Mouse (Mus musculus) heart, adult 2 months (tissue): ENCODE measurements around the gene Fntb. TPM values are rescaled to one million over a fixed set of nuclear protein-coding genes. Genes with fewer than 3 reads are reported as not detected.
A peak's percentile ranks its signal among the peaks of the same experiment; 100 is the strongest.

Experiments used
- DNase-seq, 2 experiments: peaks; one replicate each; pipeline ENCODE4 v3.0.0; 2021
- H3K27ac ChIP-seq: fragments of 200-600 bp; 2 replicates; pipeline ENCODE4 v1.8.1; 2022
- H3K27me3 ChIP-seq: fragments of 200-500 bp; 2 replicates; pipeline ENCODE4 v1.6.1; 2012; ENCODE audit warnings: mild to moderate bottlenecking, low read length, inconsistent platforms, mixed read lengths; ENCODE audit not compliant: control insufficient read depth, insufficient read depth
- H3K36me3 ChIP-seq: fragments of 200-500 bp; 2 replicates; pipeline ENCODE4 v1.6.1; 2012; ENCODE audit warnings: low read length, inconsistent platforms; ENCODE audit not compliant: control insufficient read depth, insufficient read depth
- H3K4me1 ChIP-seq: fragments of 200-500 bp; 2 replicates; pipeline ENCODE4 v1.6.1; 2011; ENCODE audit warnings: low read length; ENCODE audit not compliant: control insufficient read depth, insufficient read depth
- H3K4me3 ChIP-seq: fragments of 200-600 bp; 2 replicates; pipeline ENCODE4 v1.8.1; 2022
- H3K79me2 ChIP-seq: fragments of 200-500 bp; replicated peaks from 2 replicates; pipeline ENCODE4 v1.6.1; 2012; ENCODE audit warnings: mild to moderate bottlenecking, inconsistent platforms, low read length, moderate library complexity, mixed read lengths; ENCODE audit not compliant: control insufficient read depth, insufficient read depth
- H3K9ac ChIP-seq: fragments of 200-500 bp; 2 replicates; pipeline ENCODE4 v1.6.1; 2012; ENCODE audit warnings: low read depth, mild to moderate bottlenecking, control low read depth, inconsistent platforms, low read length, mixed read lengths
- CTCF ChIP-seq: fragments of 200-600 bp; IDR thresholded peaks from 2 replicates; pipeline ENCODE4 v1.8.1; 2022; ENCODE audit warnings: antibody characterized with exemption, mild to moderate bottlenecking, moderate library complexity
- EP300 ChIP-seq: fragments of 200-500 bp; IDR thresholded peaks from 2 replicates; pipeline ENCODE4 v1.6.1; 2011; ENCODE audit warnings: low read depth, low read length, control low read depth; ENCODE audit not compliant: insufficient read depth
- POLR2A ChIP-seq: fragments of 200-500 bp; IDR thresholded peaks from 2 replicates; pipeline ENCODE4 v1.6.1; 2011; ENCODE audit warnings: mild to moderate bottlenecking, low read depth, low read length, control low read depth; ENCODE audit not compliant: insufficient read depth
- whole genome bisulfite sequencing: fragments of 180-500 bp; shearing (Covaris S2); methylation state at CpG from one replicate; pipeline ENCODE4 v1.1.7; 2018; 5-methylcytosine and 5-hydroxymethylcytosine counted together
- intact Hi-C: fragments of 180-260 bp; cut with DNase I; formaldehyde crosslinking; loops from one replicate; pipeline ENCODE4 v1.15.1; 2025
- polyA plus RNA-seq: library from polyadenylated mRNA; depleted of rRNA; stranded (reverse); fragments of >200 nt; gene quantifications from 2 replicates; pipeline ENCODE4 v1.2.3, GENCODE M21; 2012
- total RNA-seq, 2 experiments: library from RNA; stranded (reverse); gene quantifications; 2 replicates each; pipeline ENCODE4 v1.2.3; 2021

Gene Fntb
- total and polyA plus RNA-seq, 3 experiments: 12.6 to 19.1 (median 13.7) TPM

GRCm38 (mm10) chr12:76867586-76868280, 102.3 kb downstream of the Fntb start:
- no peaks in the 10 kb centered on the region for H3K27me3 ChIP-seq
- no peak for TF ChIP-seq CTCF
- TF ChIP-seq POLR2A: no peak
- TF ChIP-seq EP300: no peak
- no peak overlapping the region for H3K9ac ChIP-seq
- intact Hi-C loops: no loop called here
- H3K36me3 ChIP-seq: no peaks in the 10 kb centered on the region
- no peak overlapping the region for H3K4me3 ChIP-seq
- H3K79me2 ChIP-seq: no peaks in the 10 kb centered on the region
- H3K27ac ChIP-seq: no peak overlapping the region
- no peak for DNase-seq
- 76% methylated on average over 10 of the region's 10 CpGs for WGBS
- H3K4me1 ChIP-seq: peaks cover 1% of the 10 kb centered on the region; the same call in 1 of the 2 replicates

- Histone ChIP-seq H3K9ac (no peak overlapping the region), H3K27ac (no peak overlapping the region), H3K36me3 (no peaks in the 10 kb centered on the region), H3K27me3 (no peaks in the 10 kb centered on the region), H3K4me3 (no peak overlapping the region), H3K4me1 (peaks cover 1% of the 10 kb centered on the region; the same call in 1 of the 2 replicates), H3K79me2 (no peaks in the 10 kb centered on the region)
- TF ChIP-seq EP300: no peak
- no peak for DNase-seq
- intact Hi-C loops: no loop called here
- 80% methylated on average over 14 of the region's 14 CpGs for WGBS
These were observed 103.2 kb downstream of the Fntb start for GRCm38 (mm10) chr12:76868463-76869198.

GRCm38 (mm10) chr12:76869561-76869960, 104.2 kb downstream of the Fntb start:
- Histone ChIP-seq H3K27me3 (no peaks in the 10 kb centered on the region), H3K79me2 (no peaks in the 10 kb centered on the region), H3K36me3 (no peaks in the 10 kb centered on the region), H3K27ac (no peak overlapping the region), H3K9ac (no peak overlapping the region), H3K4me1 (peaks cover 1% of the 10 kb centered on the region; the same call in 1 of the 2 replicates), H3K4me3 (no peak overlapping the region)
- WGBS: 83% methylated on average over 7 of the region's 7 CpGs
- intact Hi-C loops: no loop called here
- TF ChIP-seq POLR2A (no peak), CTCF (no peak), EP300 (no peak)
- no peak for DNase-seq

GRCm38 (mm10) chr12:76872767-76873316, 107.5 kb downstream of the Fntb start:
- Histone ChIP-seq H3K4me3 (no peak overlapping the region), H3K9ac (no peak overlapping the region), H3K27me3 (no peaks in the 10 kb centered on the region), H3K27ac (no peak overlapping the region), H3K79me2 (no peaks in the 10 kb centered on the region), H3K36me3 (no peaks in the 10 kb centered on the region), H3K4me1 (no peaks in the 10 kb centered on the region)
- intact Hi-C loops: no loop called here
- 74% methylated on average over 7 of the region's 7 CpGs for WGBS
- TF ChIP-seq EP300 (no peak), POLR2A (no peak), CTCF (no peak)
- no peak for DNase-seq

- no peak overlapping the region for H3K9ac ChIP-seq
- intact Hi-C loops: no loop called here
- no peaks in the 10 kb centered on the region for H3K4me1 ChIP-seq
- no peaks in the 10 kb centered on the region for H3K27me3 ChIP-seq
- no peak overlapping the region for H3K4me3 ChIP-seq
- no peaks in the 10 kb centered on the region for H3K36me3 ChIP-seq
- DNase-seq: no peak
- TF ChIP-seq EP300 (no peak), POLR2A (no peak), CTCF (no peak)
- no peaks in the 10 kb centered on the region for H3K79me2 ChIP-seq
- H3K27ac ChIP-seq: no peak overlapping the region
- WGBS: 59% methylated on average over 9 of the region's 9 CpGs
These were observed 109.4 kb downstream of the Fntb start for GRCm38 (mm10) chr12:76874826-76875225.

GRCm38 (mm10) chr12:76879242-76879641, 113.9 kb downstream of the Fntb start:
- TF ChIP-seq EP300 (no peak), POLR2A (no peak), CTCF (peak; percentile 84)
- Histone ChIP-seq H3K36me3 (no peaks in the 10 kb centered on the region), H3K79me2 (no peaks in the 10 kb centered on the region), H3K4me3 (no peak overlapping the region), H3K9ac (no peak overlapping the region), H3K4me1 (peaks cover 3% of the 10 kb centered on the region), H3K27me3 (no peaks in the 10 kb centered on the region), H3K27ac (no peak overlapping the region)
- peak; percentile 42 to 45 for DNase-seq
- intact Hi-C loops: loop anchor here (1.0 kb wide), 1 partner anchor 42 kb away; no protein-coding TSS in a partner anchor
- WGBS: 5% methylated on average over 5 of the region's 5 CpGs
